Mouse (Mus musculus): ENCODE results near the gene Ppp1r3e. TPM values are rescaled to one million over a fixed set of nuclear protein-coding genes. Genes with fewer than 3 reads are reported as not detected.

The Ppp1r3e gene
- polyA plus RNA-seq, 1 experiment = 22.1 TPM

DNA sequence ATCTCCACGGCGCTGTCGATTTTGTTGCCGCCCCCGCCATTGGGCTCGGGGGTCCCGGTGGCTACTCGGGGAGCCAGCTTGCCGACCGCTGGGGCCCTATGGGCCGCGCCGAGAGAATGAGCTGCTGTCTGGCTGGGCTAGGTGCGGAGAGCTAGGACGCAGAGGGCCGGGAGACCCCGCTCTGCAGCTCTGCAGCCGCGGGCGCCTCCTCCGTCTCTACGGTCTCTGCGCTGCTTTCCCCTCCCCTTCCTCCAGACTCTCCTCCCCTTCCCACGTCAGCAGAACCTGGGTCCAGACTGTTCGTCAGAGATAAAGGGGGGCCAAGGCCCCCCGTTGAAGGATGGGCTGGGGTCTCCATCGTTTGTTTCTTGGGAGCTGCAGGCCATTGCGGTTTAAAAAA, 35.5 kb upstream of the Ppp1r3e start, which contains the start of gene Slc22a17:
TSS of gene Slc22a17 (minus strand) at position 247 of the 400 bp plus-strand sequence.
- Histone ChIP-seq H3K27ac (ENCODE audit: insufficient read depth, low read length) (peak within 1 kb of the TSS; percentile 89), H3K4me1 (ENCODE audit: control insufficient read depth, insufficient read depth, low read length) (peaks cover 7% of the 10 kb centered on the region), H3K27me3 (ENCODE audit: control insufficient read depth, insufficient read depth, low read length) (no peaks in the 10 kb centered on the region), H3K4me3 (replicated peaks; ENCODE audit: insufficient read depth, low read depth, low read length) (peak within 1 kb of the TSS; percentile 86)
- TF ChIP-seq POLR2A (IDR thresholded peaks at IDR 0.05; ENCODE audit: borderline replicate concordance, insufficient read depth, low read length) (peak; percentile 92), CTCF (IDR thresholded peaks at IDR 0.05; ENCODE audit: borderline replicate concordance, insufficient read depth, low read depth, low read length) (no peak)
- peak; percentile 83 to 84 for DNase-seq
- WGBS = 1% methylated on average over 28 of the region's 28 CpGs

DNA sequence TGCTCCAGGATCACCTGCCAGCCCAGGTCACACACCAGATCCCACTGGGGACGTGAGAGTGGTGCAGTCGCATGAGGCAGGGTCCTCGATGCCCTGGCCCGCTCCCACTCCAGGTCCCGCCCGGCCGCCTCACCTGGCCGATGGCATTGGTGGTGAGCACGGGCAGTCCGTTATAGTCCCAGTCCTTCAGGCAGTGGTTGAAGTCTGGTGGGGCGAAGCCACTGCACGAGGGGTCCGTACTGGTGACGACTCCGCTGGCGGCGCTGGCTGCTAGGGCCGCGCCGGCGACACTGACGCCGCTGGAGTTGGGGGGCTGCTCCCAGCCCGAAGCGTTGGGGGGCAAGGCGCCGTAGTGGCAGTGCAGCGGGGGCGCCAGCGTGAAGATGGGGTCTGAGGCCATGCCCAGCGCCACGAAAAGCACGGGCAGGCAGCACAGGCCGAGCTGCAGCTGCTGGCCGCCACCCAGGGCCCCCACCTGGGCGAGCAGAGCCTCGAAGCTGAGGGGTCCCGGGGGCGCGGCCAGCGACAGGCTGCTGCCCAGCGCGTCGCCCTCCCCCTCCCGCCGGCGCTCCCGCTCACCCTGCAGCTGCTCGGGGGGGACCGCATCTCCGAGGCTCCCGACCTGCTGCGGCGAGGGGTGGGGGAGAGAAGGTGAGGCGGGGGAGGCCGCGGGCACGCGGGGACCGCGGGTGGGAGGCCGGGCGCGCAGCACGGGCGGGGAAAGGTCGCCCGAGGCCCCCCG, 34.9 kb upstream of the Ppp1r3e start:
- H3K27me3 ChIP-seq (ENCODE audit: control insufficient read depth, insufficient read depth, low read length) = no peaks in the 10 kb centered on the region
- DNase-seq = peak; percentile 51 to 56
- peaks cover 7% of the 10 kb centered on the region for H3K4me1 ChIP-seq (ENCODE audit: control insufficient read depth, insufficient read depth, low read length)
- peak overlapping the region; percentile 86 for H3K4me3 ChIP-seq (replicated peaks; ENCODE audit: insufficient read depth, low read depth, low read length)
- peak overlapping the region; percentile 89 for H3K27ac ChIP-seq (ENCODE audit: insufficient read depth, low read length)
- TF ChIP-seq CTCF (IDR thresholded peaks at IDR 0.05; ENCODE audit: borderline replicate concordance, insufficient read depth, low read depth, low read length) = no peak
- TF ChIP-seq POLR2A (IDR thresholded peaks at IDR 0.05; ENCODE audit: borderline replicate concordance, insufficient read depth, low read length) = no peak
- WGBS = under 1% methylated on average over 57 of the region's 69 CpGs

DNA sequence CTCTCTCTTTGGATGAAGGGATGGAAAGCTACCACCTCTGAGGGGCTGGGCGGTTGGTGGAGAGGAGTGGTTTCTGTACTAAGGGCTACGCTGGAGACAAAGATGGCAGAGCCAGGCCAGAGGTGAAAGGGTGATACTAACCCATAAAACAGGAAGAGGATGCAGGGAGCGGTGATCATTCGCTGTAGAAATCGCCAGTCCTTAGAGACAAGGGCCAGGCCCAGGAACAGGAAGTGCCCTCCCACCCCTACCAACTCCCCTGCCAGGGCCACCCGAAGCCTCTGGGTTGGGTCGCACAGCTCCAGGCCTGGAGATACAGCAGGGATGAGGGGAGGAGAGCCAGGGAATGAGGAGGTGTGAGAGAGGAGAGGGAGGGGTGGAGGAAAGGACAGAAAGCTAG, 31.3 kb upstream of the Ppp1r3e start:
- H3K27me3 ChIP-seq (ENCODE audit: control insufficient read depth, insufficient read depth, low read length) = no peaks in the 10 kb centered on the region
- TF ChIP-seq CTCF (IDR thresholded peaks at IDR 0.05; ENCODE audit: borderline replicate concordance, insufficient read depth, low read depth, low read length) (no peak), POLR2A (IDR thresholded peaks at IDR 0.05; ENCODE audit: borderline replicate concordance, insufficient read depth, low read length) (no peak)
- no peak for DNase-seq
- 80% methylated on average over 7 of the region's 7 CpGs for WGBS
- H3K27ac ChIP-seq (ENCODE audit: insufficient read depth, low read length) = no peak overlapping the region
- peaks cover 7% of the 10 kb centered on the region for H3K4me1 ChIP-seq (ENCODE audit: control insufficient read depth, insufficient read depth, low read length)
- no peak overlapping the region for H3K4me3 ChIP-seq (replicated peaks; ENCODE audit: insufficient read depth, low read depth, low read length)

DNA sequence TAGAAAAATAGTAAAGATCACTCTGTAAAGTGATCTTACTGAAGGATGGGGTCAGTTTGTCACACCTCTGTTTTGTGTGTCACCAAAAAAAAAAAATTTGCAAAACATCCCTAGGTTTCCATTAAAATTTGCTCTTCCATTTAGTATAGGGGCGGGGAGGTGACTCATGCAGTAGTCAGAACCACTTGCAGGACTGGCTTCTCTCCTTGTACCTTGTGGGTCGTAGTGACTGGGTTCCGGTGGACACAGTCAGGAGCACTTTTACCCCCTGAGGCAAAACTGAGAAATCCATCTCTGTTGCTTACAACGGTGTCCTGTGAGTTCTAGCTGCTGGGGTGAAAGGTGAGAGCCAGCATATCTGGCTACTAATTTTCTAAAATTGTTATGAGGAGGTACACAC, 26.3 kb upstream of the Ppp1r3e start:
- Histone ChIP-seq H3K4me1 (ENCODE audit: control insufficient read depth, insufficient read depth, low read length) (peaks cover under 1% of the 10 kb centered on the region; the same call in 1 of the 2 replicates), H3K27me3 (ENCODE audit: control insufficient read depth, insufficient read depth, low read length) (no peaks in the 10 kb centered on the region), H3K4me3 (replicated peaks; ENCODE audit: insufficient read depth, low read depth, low read length) (no peak overlapping the region), H3K27ac (ENCODE audit: insufficient read depth, low read length) (no peak overlapping the region)
- WGBS = 92% methylated on average over 4 of the region's 4 CpGs
- TF ChIP-seq CTCF (IDR thresholded peaks at IDR 0.05; ENCODE audit: borderline replicate concordance, insufficient read depth, low read depth, low read length) (no peak), POLR2A (IDR thresholded peaks at IDR 0.05; ENCODE audit: borderline replicate concordance, insufficient read depth, low read length) (no peak)
- DNase-seq = no peak

DNA sequence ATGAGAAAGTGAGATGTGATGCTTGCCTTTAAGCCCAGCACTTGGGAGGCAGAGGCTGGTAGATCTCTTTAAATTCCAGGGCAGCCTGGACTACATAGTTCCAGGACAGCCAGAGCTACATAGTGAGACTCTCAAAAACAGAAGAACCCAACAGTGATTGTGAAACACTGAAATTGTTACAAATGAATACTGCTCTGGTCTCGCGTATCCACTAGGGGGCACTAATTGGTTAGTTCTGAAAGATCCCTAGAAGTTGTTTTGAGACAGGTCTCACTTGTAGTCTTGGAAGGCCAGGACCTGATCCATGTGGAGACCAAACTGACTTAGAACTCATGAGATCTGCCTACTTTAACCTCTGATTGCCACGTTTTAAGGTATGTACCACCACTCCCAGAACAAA, 23.0 kb upstream of the Ppp1r3e start:
- Histone ChIP-seq H3K27ac (ENCODE audit: insufficient read depth, low read length) (no peak overlapping the region; the same call in 1 of the 2 replicates), H3K27me3 (ENCODE audit: control insufficient read depth, insufficient read depth, low read length) (no peaks in the 10 kb centered on the region), H3K4me1 (ENCODE audit: control insufficient read depth, insufficient read depth, low read length) (no peaks in the 10 kb centered on the region), H3K4me3 (replicated peaks; ENCODE audit: insufficient read depth, low read depth, low read length) (no peak overlapping the region)
- WGBS = under 1% methylated on average over 3 of the region's 3 CpGs
- TF ChIP-seq CTCF (IDR thresholded peaks at IDR 0.05; ENCODE audit: borderline replicate concordance, insufficient read depth, low read depth, low read length) = peak; percentile 58; the same call in 1 of the 2 replicates
- no peak for TF ChIP-seq POLR2A (IDR thresholded peaks at IDR 0.05; ENCODE audit: borderline replicate concordance, insufficient read depth, low read length)
- peak; percentile 61 to 76 for DNase-seq

DNA sequence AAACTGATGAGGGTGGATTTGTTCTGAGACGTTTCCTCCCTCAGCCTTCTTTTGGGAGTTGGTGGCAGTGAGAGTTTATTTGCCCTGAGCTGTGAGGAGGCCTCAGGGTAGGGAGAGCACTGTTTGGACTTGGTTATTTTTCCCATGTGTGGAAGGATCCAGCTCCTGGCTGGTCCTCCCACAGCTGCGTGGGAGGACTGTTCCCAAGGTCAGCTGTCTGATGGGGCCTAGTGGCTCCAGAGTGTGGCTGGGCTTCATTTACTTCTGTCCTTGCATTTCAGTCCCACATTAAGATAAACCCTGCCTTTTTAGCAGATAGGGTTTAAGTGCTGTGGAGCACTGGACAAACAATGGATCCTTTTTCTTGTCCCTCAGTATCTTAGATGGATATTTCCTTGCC, 20.1 kb upstream of the Ppp1r3e start:
- DNase-seq = no peak
- H3K4me1 ChIP-seq (ENCODE audit: control insufficient read depth, insufficient read depth, low read length) = no peaks in the 10 kb centered on the region
- H3K27ac ChIP-seq (ENCODE audit: insufficient read depth, low read length) = no peak overlapping the region
- TF ChIP-seq POLR2A (IDR thresholded peaks at IDR 0.05; ENCODE audit: borderline replicate concordance, insufficient read depth, low read length) (no peak), CTCF (IDR thresholded peaks at IDR 0.05; ENCODE audit: borderline replicate concordance, insufficient read depth, low read depth, low read length) (no peak)
- no peak overlapping the region for H3K4me3 ChIP-seq (replicated peaks; ENCODE audit: insufficient read depth, low read depth, low read length)
- H3K27me3 ChIP-seq (ENCODE audit: control insufficient read depth, insufficient read depth, low read length) = no peaks in the 10 kb centered on the region
- 58% methylated on average over 2 of the region's 2 CpGs for WGBS

DNA sequence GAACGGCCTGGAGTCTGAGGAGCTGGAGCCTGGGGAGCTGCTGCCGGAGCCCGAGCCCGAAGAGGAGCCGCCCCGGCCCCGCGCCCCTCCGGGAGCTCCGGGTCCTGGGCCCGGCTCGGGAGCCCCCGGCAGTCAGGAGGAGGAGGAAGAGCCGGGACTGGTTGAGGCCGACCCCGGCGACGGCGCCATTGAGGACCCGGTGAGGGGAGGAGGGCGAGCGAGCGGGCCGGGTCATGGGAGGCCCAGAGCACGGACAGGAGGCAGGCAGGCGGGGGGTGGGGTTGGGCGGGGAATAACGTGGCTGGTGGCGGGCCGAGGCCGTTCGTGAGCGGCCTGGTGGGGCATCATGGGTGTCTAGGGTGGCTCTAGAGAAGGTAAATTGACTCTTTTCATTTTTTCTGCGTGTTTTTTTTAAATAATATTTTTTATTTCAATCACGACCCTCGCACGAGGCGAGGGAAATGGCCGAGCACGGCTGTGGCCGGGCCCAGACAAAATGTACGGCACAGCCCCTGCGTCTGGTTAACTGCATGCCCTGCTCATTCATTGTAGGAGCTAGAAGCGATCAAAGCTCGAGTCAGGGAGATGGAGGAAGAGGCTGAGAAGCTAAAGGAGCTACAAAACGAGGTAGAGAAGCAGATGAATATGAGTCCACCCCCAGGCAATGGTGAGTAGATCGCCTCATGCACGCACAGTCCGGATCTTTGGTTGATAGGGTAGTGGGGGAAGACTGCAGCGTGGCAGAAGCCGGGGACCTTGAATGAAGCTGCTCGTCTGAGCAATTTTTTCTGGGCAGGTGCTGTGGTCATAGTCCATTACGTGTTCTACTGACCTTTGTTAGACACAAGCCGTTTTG, 17.2 kb upstream of the Ppp1r3e start:
- Histone ChIP-seq H3K27me3 (ENCODE audit: control insufficient read depth, insufficient read depth, low read length) (no peaks in the 10 kb centered on the region), H3K27ac (ENCODE audit: insufficient read depth, low read length) (peak overlapping the region; percentile 72), H3K4me1 (ENCODE audit: control insufficient read depth, insufficient read depth, low read length) (no peaks in the 10 kb centered on the region), H3K4me3 (replicated peaks; ENCODE audit: insufficient read depth, low read depth, low read length) (peak overlapping the region; percentile 60)
- peak in 1 of 2 experiments; percentile 73 for DNase-seq
- TF ChIP-seq CTCF (IDR thresholded peaks at IDR 0.05; ENCODE audit: borderline replicate concordance, insufficient read depth, low read depth, low read length) (no peak), POLR2A (IDR thresholded peaks at IDR 0.05; ENCODE audit: borderline replicate concordance, insufficient read depth, low read length) (no peak)
- under 1% methylated on average over 54 of the region's 54 CpGs for WGBS

Data from cerebellum, adult 2 months (tissue).